Mouse (Mus musculus) ES-E14 (cell line): ENCODE results near the gene Hipk2.

Experiments
- HCFC1 ChIP-seq: IDR thresholded peaks from 2 replicates; pipeline ENCODE4 v1.6.1; 2012; ENCODE audit warnings: low read length, inconsistent platforms, borderline replicate concordance; ENCODE audit not compliant: insufficient read depth
- MAFK ChIP-seq: IDR thresholded peaks from 2 replicates; pipeline ENCODE4 v1.6.1; 2014; ENCODE audit warnings: mild to moderate bottlenecking, low read depth, low read length, inconsistent platforms; ENCODE audit not compliant: insufficient read depth
- ZNF384 ChIP-seq: IDR thresholded peaks from 2 replicates; pipeline ENCODE4 v1.6.1; 2012; ENCODE audit warnings: low read depth, low read length, inconsistent platforms

DNA sequence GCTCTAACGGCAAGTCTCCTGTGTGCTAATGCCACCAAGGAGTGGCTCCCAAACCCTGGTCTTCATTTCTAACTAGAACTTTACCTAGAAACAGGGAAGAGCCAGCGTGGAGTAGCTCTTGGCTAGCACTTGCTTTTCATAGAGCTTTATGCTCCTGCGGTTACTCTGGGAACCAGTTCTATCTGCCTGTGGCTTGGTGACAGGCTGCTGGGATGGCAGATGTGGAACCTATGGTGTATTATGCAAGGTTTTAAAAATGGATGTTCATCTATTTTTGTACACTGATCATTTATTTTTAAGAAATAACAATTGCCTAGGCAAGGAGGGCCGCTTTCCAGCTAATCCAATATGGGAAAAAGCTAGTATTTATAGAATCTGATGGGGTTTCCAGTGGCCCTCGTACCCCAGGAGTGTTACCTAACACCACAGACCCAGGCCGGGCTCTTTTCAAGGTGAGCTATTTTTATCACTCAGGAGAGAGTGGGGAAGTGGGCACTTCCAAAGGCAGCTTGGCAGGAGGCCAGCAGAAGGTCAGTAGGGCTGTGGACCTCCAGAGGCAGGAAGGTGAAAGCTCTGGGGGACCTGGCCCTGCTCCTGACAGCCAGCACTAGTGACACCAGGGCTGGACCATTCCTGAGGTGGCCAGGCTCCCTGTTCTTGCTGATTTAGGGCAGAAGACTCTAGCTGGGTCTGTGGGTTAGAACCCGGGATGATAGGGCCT lies 171.5 kb downstream of the Hipk2 start:
- no peak for TF ChIP-seq HCFC1
- TF ChIP-seq ZNF384, result no peak
- TF ChIP-seq MAFK, result no peak
